Mouse (Mus musculus) neural tube, embryonic 12.5 days (tissue): ENCODE data around the gene Tmem132b. TPM values are rescaled to one million over a fixed set of nuclear protein-coding genes. Genes with fewer than 3 reads are reported as not detected.
A peak's percentile ranks its signal among the peaks of the same experiment; 100 is the strongest.

Source experiments
- ATAC-seq: fragments of 200-750 bp; cut with Nextera tagmentation; 2 replicates; pipeline ENCODE4 v1.8.0; 2017; ENCODE audit warnings: low read depth, mild to moderate bottlenecking, moderate TSS enrichment, moderate library complexity; ENCODE audit not compliant: low FRiP score
- H3K27ac ChIP-seq: fragments of 300-500 bp; sonication (generic); 2 replicates; pipeline ENCODE4 v1.5.1; 2016
- H3K27me3 ChIP-seq: fragments of 300-500 bp; sonication (generic); replicated peaks from 2 replicates; pipeline ENCODE4 v1.6.1; 2016; ENCODE audit warnings: mild to moderate bottlenecking
- H3K36me3 ChIP-seq: fragments of 300-500 bp; sonication (generic); 2 replicates; pipeline ENCODE4 v1.6.1; 2016; ENCODE audit warnings: mild to moderate bottlenecking
- H3K4me1 ChIP-seq: fragments of 300-500 bp; sonication (generic); 2 replicates; pipeline ENCODE4 v1.6.1; 2016
- H3K4me2 ChIP-seq: fragments of 300-500 bp; sonication (generic); replicated peaks from 2 replicates; pipeline ENCODE4 v1.6.1; 2016; ENCODE audit warnings: mild to moderate bottlenecking
- H3K4me3 ChIP-seq: fragments of 300-500 bp; sonication (generic); 2 replicates; pipeline ENCODE4 v1.5.1; 2016
- H3K9ac ChIP-seq: fragments of 300-500 bp; sonication (generic); 2 replicates; pipeline ENCODE4 v1.6.1; 2016; ENCODE audit warnings: mild to moderate bottlenecking
- H3K9me3 ChIP-seq: fragments of 300-500 bp; sonication (generic); 2 replicates; pipeline ENCODE4 v1.6.1; 2016; ENCODE audit warnings: mild to moderate bottlenecking
- WGBS: fragments of 180-500 bp; shearing (Covaris S2); methylation state at CpG from one replicate; pipeline ENCODE4 v1.1.7; 2016; 5-methylcytosine and 5-hydroxymethylcytosine counted together
- polyA plus RNA-seq: library from polyadenylated mRNA; unstranded; fragments of >200 nt; fragmentation: Nextera tagmentation; extraction: Ambion mirVana; gene quantifications from 2 replicates; pipeline ENCODE4 v1.2.1, GENCODE M21; 2016

The Tmem132b gene
- polyA plus RNA-seq, 1 experiment from 2014 or later = 3.1 TPM

DNA sequence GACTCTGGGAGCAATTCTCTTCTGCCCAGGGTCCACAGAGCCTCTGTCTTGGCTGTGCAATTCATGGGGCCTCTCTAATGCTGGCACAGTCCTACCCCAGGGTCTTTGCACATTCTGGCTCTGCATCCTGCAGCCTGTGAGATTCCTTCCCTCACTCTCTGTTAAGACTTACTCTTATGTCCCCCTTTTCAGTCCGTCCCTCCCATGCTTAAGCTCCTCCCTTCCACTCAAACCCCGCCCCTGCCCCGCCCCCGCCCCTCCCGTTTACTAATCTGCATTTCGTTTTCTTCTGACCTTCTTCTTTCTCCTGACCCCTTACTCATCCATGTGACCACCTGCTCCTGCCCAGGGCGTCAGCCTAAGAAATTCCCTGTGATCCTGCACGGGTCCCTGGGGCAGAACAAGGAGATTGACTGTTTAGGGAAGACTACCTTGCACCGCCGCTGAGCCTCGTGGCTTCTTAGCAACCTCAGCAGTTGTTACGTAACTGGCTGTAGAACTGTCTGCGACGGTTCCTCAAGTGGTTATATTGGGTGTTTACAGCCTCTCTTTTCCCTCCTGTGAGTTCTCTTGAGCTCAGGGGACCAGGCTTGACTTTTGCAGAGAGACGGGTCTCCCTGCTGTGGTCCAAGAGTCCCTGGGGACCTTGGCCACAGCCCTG lies 10.5 kb upstream of the Tmem132b start:
- ATAC-seq = no peak
- Histone ChIP-seq H3K36me3 (peaks cover 18% of the 10 kb centered on the region), H3K9me3 (no peaks in the 10 kb centered on the region), H3K27me3 (no peaks in the 10 kb centered on the region), H3K9ac (no peak overlapping the region), H3K4me1 (no peaks in the 10 kb centered on the region), H3K4me2 (no peak overlapping the region), H3K27ac (no peak overlapping the region), H3K4me3 (no peak overlapping the region)
- WGBS = 17% methylated on average over 15 of the region's 15 CpGs

DNA sequence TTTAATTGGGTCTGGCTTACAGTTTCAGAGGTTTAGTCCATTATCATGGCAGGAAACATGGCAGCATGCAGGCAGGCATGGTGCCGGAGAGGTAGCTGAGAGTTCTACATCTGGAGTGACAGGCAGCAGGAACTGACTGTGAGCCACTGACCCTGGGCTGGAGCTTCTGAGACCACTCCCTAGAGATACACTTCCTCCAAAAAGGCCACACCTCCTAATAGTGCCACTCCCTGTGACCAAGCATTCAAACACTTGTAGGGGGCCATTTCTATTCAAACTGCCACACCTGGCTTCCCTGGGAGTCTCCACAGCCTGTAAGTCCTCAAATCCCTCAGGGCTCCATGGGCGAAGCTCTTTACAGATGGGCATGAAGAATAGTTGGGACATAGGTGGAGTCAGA lies 8.2 kb upstream of the Tmem132b start:
- no peak for ATAC-seq
- Histone ChIP-seq H3K4me1 (no peaks in the 10 kb centered on the region), H3K9me3 (peaks cover 4% of the 10 kb centered on the region; the same call in 1 of the 2 replicates), H3K36me3 (no peaks in the 10 kb centered on the region), H3K4me3 (no peak overlapping the region), H3K9ac (no peak overlapping the region), H3K27ac (no peak overlapping the region), H3K4me2 (no peak overlapping the region), H3K27me3 (no peaks in the 10 kb centered on the region)
- WGBS = 86% methylated on average over 2 of the region's 2 CpGs

DNA sequence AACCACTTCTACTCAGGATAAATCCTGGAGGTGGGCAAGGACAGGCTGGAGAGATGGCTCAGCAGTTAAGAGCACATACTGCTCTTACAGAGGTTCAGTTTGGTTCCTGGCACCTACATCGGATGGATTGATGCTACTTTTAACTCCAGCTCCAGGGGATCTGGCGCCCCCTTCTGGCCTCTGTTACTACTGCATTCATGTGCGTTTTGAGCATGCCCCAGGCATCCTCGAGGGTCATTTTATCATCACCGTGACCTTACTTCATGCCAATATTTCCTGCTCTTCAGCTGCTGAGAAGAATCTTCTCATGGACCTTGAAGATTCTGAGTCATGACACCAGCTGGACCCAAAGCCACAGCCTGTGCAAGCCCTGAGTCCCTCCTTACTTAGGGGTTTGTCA lies 6.1 kb upstream of the Tmem132b start:
- H3K4me2 ChIP-seq = no peak overlapping the region
- 57% methylated on average over 5 of the region's 5 CpGs for whole genome bisulfite sequencing

DNA sequence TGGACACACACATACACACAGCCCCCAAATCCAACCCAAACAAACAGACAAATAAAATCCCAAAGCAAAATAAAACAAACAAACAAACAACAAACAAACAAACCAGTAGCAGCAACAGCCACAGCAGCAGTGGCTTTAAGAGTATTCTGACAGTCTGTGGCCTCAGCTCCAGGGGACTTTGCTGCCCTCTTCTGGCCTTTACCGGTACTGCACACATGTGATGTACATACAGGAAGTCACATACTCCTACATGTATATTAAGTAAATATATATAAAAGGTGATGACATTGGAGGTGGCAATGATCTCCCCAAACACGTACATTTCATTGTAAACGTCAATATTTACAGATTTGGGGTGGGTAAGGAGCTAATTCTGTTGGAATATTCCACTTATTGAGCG lies 5.1 kb upstream of the Tmem132b start:
- Histone ChIP-seq H3K27ac (no peak overlapping the region), H3K4me3 (no peak overlapping the region), H3K27me3 (peaks cover 17% of the 10 kb centered on the region), H3K9ac (no peak overlapping the region), H3K4me2 (no peak overlapping the region), H3K36me3 (no peaks in the 10 kb centered on the region), H3K4me1 (peaks cover 3% of the 10 kb centered on the region; the same call in 1 of the 2 replicates), H3K9me3 (peaks cover 4% of the 10 kb centered on the region; the same call in 1 of the 2 replicates)
- no peak for ATAC-seq
- 73% methylated on average over 4 of the region's 4 CpGs for WGBS

More for the DNA sequence above, 6.1 kb upstream of the Tmem132b start:
- Histone ChIP-seq H3K27ac (no peak overlapping the region), H3K4me3 (no peak overlapping the region), H3K9me3 (peaks cover 4% of the 10 kb centered on the region; the same call in 1 of the 2 replicates), H3K4me1 (no peaks in the 10 kb centered on the region), H3K27me3 (peaks cover 10% of the 10 kb centered on the region), H3K36me3 (no peaks in the 10 kb centered on the region), H3K9ac (no peak overlapping the region)
- no peak for ATAC-seq

DNA sequence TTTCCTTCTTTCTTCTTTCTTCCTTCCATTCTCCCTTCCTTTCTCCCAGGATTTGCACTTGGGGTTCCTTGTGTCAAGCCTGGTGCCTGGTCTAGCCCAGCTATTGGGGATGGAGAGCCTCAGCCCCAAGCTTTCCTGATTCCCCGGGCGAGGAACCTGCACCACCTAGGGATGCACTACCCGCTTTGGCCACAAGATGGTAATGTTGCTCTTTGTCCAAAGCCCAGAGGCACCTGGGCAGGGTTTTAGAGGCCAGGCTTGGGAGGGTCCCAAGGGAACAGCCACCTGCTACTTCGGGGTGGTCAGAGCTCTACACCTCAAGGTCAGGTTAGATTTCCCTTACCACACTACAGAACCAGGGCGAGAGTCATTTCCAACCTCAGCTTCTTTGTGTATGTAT lies 2.5 kb upstream of the Tmem132b start:
- no peak overlapping the region for H3K27ac ChIP-seq
- peaks cover 4% of the 10 kb centered on the region; the same call in 1 of the 2 replicates for H3K9me3 ChIP-seq
- H3K27me3 ChIP-seq = peaks cover 39% of the 10 kb centered on the region
- no peak for ATAC-seq
- H3K36me3 ChIP-seq = no peaks in the 10 kb centered on the region
- peaks cover 27% of the 10 kb centered on the region for H3K4me1 ChIP-seq
- 2% methylated on average over 5 of the region's 5 CpGs for WGBS
- no peak overlapping the region for H3K4me3 ChIP-seq
- H3K9ac ChIP-seq = no peak overlapping the region
- H3K4me2 ChIP-seq = no peak overlapping the region

DNA sequence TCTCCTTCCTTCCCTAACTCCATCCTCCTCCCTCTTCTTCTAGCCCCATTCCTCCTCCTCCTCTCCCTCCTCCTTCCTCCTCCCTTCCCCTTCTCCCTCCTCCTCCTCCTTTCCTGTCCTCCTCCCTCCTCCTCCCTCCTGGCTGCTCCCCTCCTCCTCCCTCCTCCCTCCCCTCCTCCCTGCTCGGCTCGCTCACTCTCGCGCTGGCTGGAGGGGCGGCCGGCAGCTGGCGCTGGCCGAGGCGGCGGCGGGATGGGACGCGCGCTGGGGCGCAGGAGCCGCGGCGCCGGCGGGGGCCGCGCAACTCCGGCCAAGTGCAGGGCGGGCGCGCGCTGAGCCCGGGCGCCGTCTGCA lies 594 bp downstream of the Tmem132b start:
- peak overlapping the region; percentile 64 for H3K9ac ChIP-seq
- H3K4me2 ChIP-seq = peak overlapping the region; percentile 95
- peaks cover 42% of the 10 kb centered on the region for H3K4me1 ChIP-seq
- H3K9me3 ChIP-seq = no peaks in the 10 kb centered on the region
- H3K27ac ChIP-seq = no peak overlapping the region
- peaks cover 49% of the 10 kb centered on the region for H3K27me3 ChIP-seq
- H3K4me3 ChIP-seq = peak overlapping the region; percentile 58
- 0% methylated on average over 29 of the region's 30 CpGs for WGBS
- ATAC-seq = peak; percentile 41
- H3K36me3 ChIP-seq = no peaks in the 10 kb centered on the region

DNA sequence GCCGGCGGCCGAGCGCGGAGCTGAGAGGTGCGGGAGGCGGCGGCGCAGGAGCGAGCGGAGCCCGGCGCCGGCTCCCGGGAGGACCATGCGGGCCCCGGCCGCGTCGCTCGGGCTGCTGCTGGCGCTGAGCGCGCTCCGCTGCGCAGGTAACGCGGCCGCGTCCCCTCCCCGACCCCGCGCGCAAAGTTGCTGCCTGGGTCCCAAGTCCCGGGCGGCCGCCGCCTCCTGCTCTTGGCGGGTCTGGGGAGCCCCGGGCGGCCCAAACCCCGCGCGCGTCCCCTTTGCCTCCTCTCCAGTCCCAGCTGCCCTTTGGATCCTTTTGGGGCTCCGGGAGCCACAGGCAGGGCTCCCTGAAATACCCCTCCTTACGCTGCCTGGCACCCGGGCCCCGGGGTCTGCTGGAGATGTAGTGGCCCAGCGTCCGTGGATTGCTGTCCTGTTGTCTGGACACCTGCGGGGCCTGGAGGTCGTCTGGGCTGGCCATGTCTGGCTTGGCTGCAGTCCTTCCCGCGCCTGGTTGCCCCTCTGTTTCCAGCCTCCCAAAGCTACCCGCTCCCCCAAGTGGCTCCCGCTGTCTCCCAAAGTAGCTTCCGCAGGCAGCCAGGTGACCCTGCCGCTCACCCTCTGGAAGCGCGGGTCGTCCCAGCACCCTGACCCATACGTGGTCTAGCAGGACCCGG lies 1.1 kb downstream of the Tmem132b start:
- peaks cover 49% of the 10 kb centered on the region for H3K27me3 ChIP-seq
- H3K9ac ChIP-seq = peak overlapping the region; percentile 64
- peaks cover 42% of the 10 kb centered on the region for H3K4me1 ChIP-seq
- peak overlapping the region; percentile 58 for H3K4me3 ChIP-seq
- no peaks in the 10 kb centered on the region for H3K36me3 ChIP-seq
- no peaks in the 10 kb centered on the region for H3K9me3 ChIP-seq
- H3K27ac ChIP-seq = no peak overlapping the region
- H3K4me2 ChIP-seq = peak overlapping the region; percentile 95
- under 1% methylated on average over 64 of the region's 64 CpGs for WGBS
- ATAC-seq = peak; percentile 14; the same call in 1 of the 2 replicates

DNA sequence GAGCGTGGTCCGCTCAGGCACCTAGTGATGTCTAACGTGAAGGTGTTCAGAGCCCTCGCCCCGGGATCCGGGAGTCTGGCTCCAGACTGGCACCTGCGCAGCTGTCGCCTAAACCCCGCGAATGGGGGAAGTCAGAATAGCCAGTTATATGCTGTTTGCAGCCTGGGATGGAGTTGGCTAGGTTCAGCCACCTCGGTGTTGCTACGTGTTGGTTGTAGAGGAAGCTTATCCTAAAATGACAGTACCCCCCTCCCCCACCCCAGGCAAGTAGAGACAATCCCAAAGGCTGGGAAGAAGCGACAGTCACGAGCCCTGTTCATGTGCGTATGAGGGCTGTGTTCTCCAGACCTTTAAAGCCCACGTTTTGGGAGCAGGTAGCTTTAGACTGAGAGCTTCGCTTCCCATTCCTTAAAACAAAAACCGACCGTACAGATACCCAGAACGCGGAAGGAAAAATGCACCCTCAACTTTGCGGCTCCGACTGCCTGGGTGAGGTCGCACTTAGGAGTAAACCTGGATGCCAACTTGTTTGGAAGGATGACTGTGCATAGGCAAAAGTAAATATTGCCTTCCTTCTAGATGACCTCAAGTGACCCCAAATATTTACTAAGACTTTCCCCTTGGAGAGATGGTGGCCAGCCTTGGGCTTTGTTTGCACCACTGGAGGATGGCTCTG lies 1.8 kb downstream of the Tmem132b start:
- Histone ChIP-seq H3K4me3 (peak overlapping the region; percentile 58), H3K27me3 (peaks cover 49% of the 10 kb centered on the region), H3K9me3 (no peaks in the 10 kb centered on the region), H3K36me3 (no peaks in the 10 kb centered on the region), H3K4me2 (peak overlapping the region; percentile 95), H3K27ac (no peak overlapping the region), H3K9ac (peak overlapping the region; percentile 64), H3K4me1 (peaks cover 42% of the 10 kb centered on the region)
- WGBS = 2% methylated on average over 24 of the region's 24 CpGs
- no peak for ATAC-seq

DNA sequence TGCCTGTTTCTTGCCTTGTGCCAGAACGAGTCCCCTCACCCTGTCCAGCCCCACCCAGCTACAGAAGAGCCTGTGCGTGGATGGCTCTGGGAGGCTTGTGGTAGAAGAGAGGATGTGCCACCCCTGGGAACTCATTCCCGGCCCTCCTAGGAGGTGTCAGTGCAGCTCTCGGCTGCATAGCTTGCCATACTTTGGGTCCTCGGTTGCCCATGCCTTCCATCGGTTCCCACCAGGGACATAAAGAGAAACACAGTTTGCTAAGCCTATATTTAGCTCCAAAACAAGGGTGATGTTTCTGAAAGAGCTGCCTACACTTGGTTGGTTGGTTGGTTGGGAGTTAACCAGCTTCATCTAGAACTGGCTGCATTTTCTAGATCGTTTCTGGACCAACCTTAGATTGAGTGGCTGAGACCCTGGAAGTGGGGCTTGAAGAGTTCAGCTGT lies 2.6 kb downstream of the Tmem132b start:
- peak overlapping the region; percentile 58 for H3K4me3 ChIP-seq
- peaks cover 42% of the 10 kb centered on the region for H3K4me1 ChIP-seq
- WGBS = 8% methylated on average over 7 of the region's 7 CpGs
- no peak overlapping the region for H3K9ac ChIP-seq
- peak overlapping the region; percentile 95 for H3K4me2 ChIP-seq
- no peak for ATAC-seq
- H3K36me3 ChIP-seq = no peaks in the 10 kb centered on the region
- H3K27ac ChIP-seq = no peak overlapping the region
- H3K9me3 ChIP-seq = no peaks in the 10 kb centered on the region
- peaks cover 49% of the 10 kb centered on the region for H3K27me3 ChIP-seq

DNA sequence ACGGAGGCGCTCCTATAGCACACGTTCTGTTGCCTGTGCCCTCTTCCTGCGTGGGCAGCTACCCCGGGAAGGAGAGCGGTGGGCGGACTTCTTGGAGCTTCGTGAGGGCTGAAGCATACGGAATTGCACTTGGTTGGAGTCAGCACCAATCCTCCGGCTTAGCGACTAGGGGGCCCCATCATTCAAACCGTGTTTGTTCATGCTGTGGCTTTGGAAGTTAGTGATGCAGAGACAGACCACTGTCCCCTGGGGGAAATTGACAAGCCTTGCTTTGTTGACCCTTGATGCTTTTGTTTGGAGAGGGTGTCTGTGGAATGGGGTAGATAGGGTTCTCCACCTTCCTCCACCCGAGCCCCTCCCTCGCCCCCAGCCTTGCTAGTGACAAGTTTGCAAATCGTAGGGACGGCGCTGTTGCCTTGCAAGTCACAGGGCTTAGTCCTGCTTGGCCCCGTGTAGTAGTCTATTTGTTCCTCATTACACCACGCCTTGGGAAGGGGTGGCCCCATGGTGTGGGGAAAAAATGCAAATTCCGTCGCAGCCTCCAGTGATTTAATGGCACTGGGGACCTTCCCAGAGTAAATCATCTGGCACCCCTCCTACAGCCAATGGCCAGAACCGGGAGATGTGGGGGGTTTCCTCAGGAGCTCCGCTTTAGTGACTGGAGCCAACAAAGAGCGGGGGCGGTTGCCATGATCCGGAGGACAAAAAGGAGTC lies 3.2 kb downstream of the Tmem132b start:
- H3K4me3 ChIP-seq = peak overlapping the region; percentile 58; the same call in 1 of the 2 replicates
- no peaks in the 10 kb centered on the region for H3K36me3 ChIP-seq
- ATAC-seq = peak; percentile 74
- H3K9ac ChIP-seq = no peak overlapping the region
- under 1% methylated on average over 26 of the region's 26 CpGs for WGBS
- H3K27ac ChIP-seq = no peak overlapping the region
- H3K9me3 ChIP-seq = no peaks in the 10 kb centered on the region
- H3K4me1 ChIP-seq = peaks cover 42% of the 10 kb centered on the region
- peak overlapping the region; percentile 95 for H3K4me2 ChIP-seq
- H3K27me3 ChIP-seq = peaks cover 45% of the 10 kb centered on the region

DNA sequence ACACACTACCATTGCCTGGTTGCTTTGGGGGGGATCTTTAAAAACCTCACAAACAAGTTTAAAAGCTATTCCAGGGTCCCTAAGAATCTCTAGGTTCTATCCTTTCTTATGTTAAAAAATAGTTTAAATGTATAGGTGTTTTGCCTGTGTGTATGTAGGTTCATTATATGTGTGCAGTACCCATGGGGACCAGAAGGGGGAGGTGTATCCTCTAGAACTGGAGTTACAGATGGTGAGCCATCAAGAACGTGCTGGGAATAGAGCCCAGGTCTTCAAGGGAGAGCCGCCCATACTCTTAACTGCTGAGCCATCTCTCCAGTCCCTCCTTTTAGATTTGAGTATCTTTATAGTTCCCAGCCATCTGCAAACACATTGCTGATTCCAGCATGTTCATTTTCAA lies 13.5 kb downstream of the Tmem132b start:
- Histone ChIP-seq H3K9ac (no peak overlapping the region), H3K27ac (no peak overlapping the region), H3K9me3 (no peaks in the 10 kb centered on the region), H3K27me3 (0 out of 2 replicates have a peak, but pooled peaks cover 3% of the 10 kb centered on the region), H3K4me1 (peaks cover 5% of the 10 kb centered on the region; the same call in 1 of the 2 replicates), H3K4me3 (no peak overlapping the region), H3K36me3 (no peaks in the 10 kb centered on the region), H3K4me2 (no peak overlapping the region)
- WGBS = 95% methylated on average over 2 of the region's 2 CpGs
- ATAC-seq = no peak

DNA sequence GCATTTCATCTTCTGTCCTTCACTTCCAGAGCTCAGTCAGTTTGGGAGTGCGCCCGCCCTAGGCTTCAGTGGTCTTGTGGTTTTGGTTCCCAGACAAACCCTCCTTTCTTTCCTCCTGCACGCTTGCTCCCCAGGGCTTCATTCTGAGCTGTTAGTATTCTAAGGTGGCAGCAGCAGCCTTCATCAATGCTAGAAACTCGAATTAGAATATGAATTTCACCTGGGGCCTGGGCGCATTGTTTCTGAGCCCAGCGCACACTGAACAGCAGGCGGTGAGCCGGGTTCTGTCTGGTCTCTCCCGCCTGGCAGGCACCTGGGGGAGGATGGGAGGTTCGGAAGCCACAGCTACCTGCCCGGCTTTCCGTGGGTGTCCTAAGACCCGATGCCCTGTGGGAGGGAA lies 14.7 kb downstream of the Tmem132b start:
- H3K27ac ChIP-seq = no peak overlapping the region
- H3K27me3 ChIP-seq = 0 out of 2 replicates have a peak, but pooled peaks cover 3% of the 10 kb centered on the region
- H3K4me3 ChIP-seq = no peak overlapping the region
- H3K4me1 ChIP-seq = peaks cover 5% of the 10 kb centered on the region; the same call in 1 of the 2 replicates
- H3K4me2 ChIP-seq = no peak overlapping the region
- H3K9me3 ChIP-seq = no peaks in the 10 kb centered on the region
- ATAC-seq = no peak
- no peak overlapping the region for H3K9ac ChIP-seq
- WGBS = 34% methylated on average over 13 of the region's 13 CpGs
- no peaks in the 10 kb centered on the region for H3K36me3 ChIP-seq
